Mouse (Mus musculus) heart, adult 2 months (tissue): ENCODE data around the gene Fen1.

Source experiments
- CTCF ChIP-seq: fragments of 200-600 bp; IDR thresholded peaks from 2 replicates; pipeline ENCODE4 v1.8.1; 2022; ENCODE audit warnings: antibody characterized with exemption, mild to moderate bottlenecking, moderate library complexity
- POLR2A ChIP-seq: fragments of 200-500 bp; IDR thresholded peaks from 2 replicates; pipeline ENCODE4 v1.6.1; 2011; ENCODE audit warnings: mild to moderate bottlenecking, low read depth, low read length, control low read depth; ENCODE audit not compliant: insufficient read depth

- TF ChIP-seq POLR2A (no peak), CTCF (no peak)
Measured at GRCm38 (mm10) chr19:10167951-10168350, 36.0 kb downstream of the Fen1 start.
